Mouse (Mus musculus): ENCODE results near the gene Naaladl1.

- TF ChIP-seq CTCF (IDR thresholded peaks at IDR 0.05; ENCODE audit: low read depth) (no peak), EP300 (IDR thresholded peaks at IDR 0.05; ENCODE audit: low read depth) (no peak)
These were observed 21.4 kb downstream of the Naaladl1 start for GRCm38 (mm10) chr19:6126789-6127580.

Data from heart, postnatal 0 days (tissue).